Mouse (Mus musculus) layer of hippocampus, adult 18-20 months (tissue): ENCODE measurements around the gene Vmn1r231. TPM values are rescaled to one million over a fixed set of nuclear protein-coding genes. Genes with fewer than 3 reads are reported as not detected.

ENCODE experiments used
- DNase-seq, 2 experiments: peaks; one replicate each; pipeline ENCODE4 v3.0.0; 2022; ENCODE audit warnings: low spot score in 2 of 2
- long read RNA-seq: library from polyadenylated mRNA; stranded (forward); transcript quantifications from one replicate; pipeline ENCODE4 v2.0.0, GENCODE M21; 2021
- total RNA-seq, 2 experiments: library from RNA; stranded (reverse); gene quantifications; 2 replicates each; pipeline ENCODE4 v1.2.3; 2021

Gene Vmn1r231
- not detected for total RNA-seq
- long read RNA-seq, result 0 reads

- DNase-seq, result no peak
These were observed at the start of gene Vmn1r231 for GRCm38 (mm10) chr17:20904991-20905390. Gene Vmn1r231 (minus strand): TSS chr17:20905091.

- no peak for DNase-seq
These were observed 41.7 kb upstream of the Vmn1r231 start for GRCm38 (mm10) chr17:20946636-20947035.

GRCm38 (mm10) chr17:20946026-20946565, 41.2 kb upstream of the Vmn1r231 start:
- DNase-seq, result no peak

GRCm38 (mm10) chr17:20944985-20945891, 40.3 kb upstream of the Vmn1r231 start, which contains the start of gene Ppp2r1a:
Gene Ppp2r1a (plus strand): TSS chr17:20945311.
- DNase-seq, result peak; percentile 99 to 100

- DNase-seq, result no peak
These were observed 39.3 kb upstream of the Vmn1r231 start for GRCm38 (mm10) chr17:20944226-20944625.

- DNase-seq, result no peak
These were observed 14.7 kb upstream of the Vmn1r231 start, which contains the start of gene Vmn1r232 for GRCm38 (mm10) chr17:20919614-20920013. Gene Vmn1r232 (minus strand): TSS chr17:20919714.

GRCm38 (mm10) chr17:20840144-20840543, 64.7 kb downstream of the Vmn1r231 start, which contains the start of gene Vmn1r230:
Gene Vmn1r230 (plus strand): TSS chr17:20840444.
- no peak for DNase-seq

Other genes with a start within 250 kb of the Vmn1r231 start
- not detected for gene Vmn1r226, start 222.2 kb downstream of the Vmn1r231 start, total RNA-seq
- not detected for gene Vmn1r227, start 175.2 kb downstream of the Vmn1r231 start, total RNA-seq
- not detected for gene Vmn1r228, start 118.9 kb downstream of the Vmn1r231 start, total RNA-seq
- gene Vmn1r229, start 93.5 kb downstream of the Vmn1r231 start, total RNA-seq, result under 1 TPM; 0.05 to 0.08 TPM
- gene Vmn1r230, start 64.6 kb downstream of the Vmn1r231 start, total RNA-seq, result not detected
- not detected for gene Vmn1r232, start 14.6 kb upstream of the Vmn1r231 start, total RNA-seq
- 100 to 1,000 TPM; 579 to 601 TPM for gene Ppp2r1a, start 40.2 kb upstream of the Vmn1r231 start, total RNA-seq
- gene Vmn1r233, start 91.4 kb upstream of the Vmn1r231 start, total RNA-seq, result not detected
- 10 to 100 TPM; 19.9 to 20.5 TPM for gene Zfp160, start 103.8 kb upstream of the Vmn1r231 start, total RNA-seq